Mouse (Mus musculus): ENCODE data around the gene Erich4.

Erich4 gene

GRCm38 (mm10) chr7:25615706-25616011 is at the start of gene Erich4:
TSS of gene Erich4 (minus strand) at chr7:25615892.
- no peak for DNase-seq

GRCm38 (mm10) chr7:25658657-25659472 is 43.2 kb upstream of the Erich4 start, which contains the start of the genes Bckdha and Exosc5:
TSS of gene Bckdha (minus strand) at chr7:25658981.
TSS of gene Exosc5 (plus strand) at chr7:25659164.
- peak; percentile 98 for DNase-seq

GRCm38 (mm10) chr7:25657785-25658184 is 42.1 kb upstream of the Erich4 start:
- no peak for DNase-seq

- no peak for DNase-seq
Measured at GRCm38 (mm10) chr7:25655601-25656428, 40.1 kb upstream of the Erich4 start.

GRCm38 (mm10) chr7:25652244-25652759 is 36.6 kb upstream of the Erich4 start:
- no peak for DNase-seq

GRCm38 (mm10) chr7:25651281-25651680 is 35.6 kb upstream of the Erich4 start:
- no peak for DNase-seq

GRCm38 (mm10) chr7:25649839-25650238 is 34.1 kb upstream of the Erich4 start:
- no peak for DNase-seq

GRCm38 (mm10) chr7:25647574-25648123 is 32.0 kb upstream of the Erich4 start:
- DNase-seq: no peak

- no peak for DNase-seq
Measured at GRCm38 (mm10) chr7:25645074-25645473, 29.4 kb upstream of the Erich4 start.

- no peak for DNase-seq
Measured at GRCm38 (mm10) chr7:25644631-25645030, 28.9 kb upstream of the Erich4 start.

- DNase-seq: no peak
Measured at GRCm38 (mm10) chr7:25644136-25644535, 28.4 kb upstream of the Erich4 start.

- DNase-seq: no peak
Measured at GRCm38 (mm10) chr7:25639754-25640153, 24.1 kb upstream of the Erich4 start.

GRCm38 (mm10) chr7:25637099-25637498 is 21.4 kb upstream of the Erich4 start:
- DNase-seq: no peak

GRCm38 (mm10) chr7:25636373-25636772 is 20.7 kb upstream of the Erich4 start:
- no peak for DNase-seq

- no peak for DNase-seq
Measured at GRCm38 (mm10) chr7:25632679-25633078, 17.0 kb upstream of the Erich4 start.

- DNase-seq: no peak
Measured at GRCm38 (mm10) chr7:25628323-25628620, 12.6 kb upstream of the Erich4 start.

GRCm38 (mm10) chr7:25627431-25628322 is 12.0 kb upstream of the Erich4 start:
- no peak for DNase-seq

- DNase-seq: no peak
Measured at GRCm38 (mm10) chr7:25626509-25627430, 11.1 kb upstream of the Erich4 start, which contains the start of gene B3gnt8. TSS of gene B3gnt8 (plus strand) at chr7:25626654.

- no peak for DNase-seq
Measured at GRCm38 (mm10) chr7:25625594-25626250, 10.0 kb upstream of the Erich4 start.

GRCm38 (mm10) chr7:25624851-25625250 is 9.2 kb upstream of the Erich4 start:
- DNase-seq: no peak

GRCm38 (mm10) chr7:25623857-25624370 is 8.2 kb upstream of the Erich4 start:
- DNase-seq: no peak
